Mouse (Mus musculus): Measurements from ENCODE around the gene Spon1. TPM values are rescaled to one million over a fixed set of nuclear protein-coding genes. Genes with fewer than 3 reads are reported as not detected.

Spon1 gene
- polyA plus RNA-seq, 1 experiment from 2014 or later: 12.5 TPM

- no peak overlapping the region for H3K9ac ChIP-seq
- no peak for ATAC-seq (ENCODE audit: low FRiP score)
- H3K4me1 ChIP-seq: no peaks in the 10 kb centered on the region
- H3K9me3 ChIP-seq: 0 out of 2 replicates have a peak, but pooled peaks cover 5% of the 10 kb centered on the region
- H3K27ac ChIP-seq: no peak overlapping the region
- no peaks in the 10 kb centered on the region for H3K36me3 ChIP-seq (replicated peaks)
- no peak overlapping the region for H3K4me3 ChIP-seq (replicated peaks)
- 0 out of 2 replicates have a peak, but pooled peaks cover 4% of the 10 kb centered on the region for H3K27me3 ChIP-seq
- no peak overlapping the region for H3K4me2 ChIP-seq
- WGBS: 87% methylated on average over 5 of the region's 5 CpGs
Observed at GRCm38 (mm10) chr7:113895266-113895665, 129.5 kb downstream of the Spon1 start.

GRCm38 (mm10) chr7:113898388-113898787 lies 132.6 kb downstream of the Spon1 start:
- peaks cover 15% of the 10 kb centered on the region; the same call in 1 of the 2 replicates for H3K27me3 ChIP-seq
- no peak overlapping the region for H3K27ac ChIP-seq
- H3K4me3 ChIP-seq (replicated peaks): no peak overlapping the region
- no peaks in the 10 kb centered on the region for H3K36me3 ChIP-seq (replicated peaks)
- peaks cover 13% of the 10 kb centered on the region for H3K4me1 ChIP-seq
- no peaks in the 10 kb centered on the region for H3K9me3 ChIP-seq
- H3K4me2 ChIP-seq: no peak overlapping the region
- no peak overlapping the region for H3K9ac ChIP-seq
- ATAC-seq (ENCODE audit: low FRiP score): no peak

GRCm38 (mm10) chr7:113901511-113901910 lies 135.7 kb downstream of the Spon1 start:
- Histone ChIP-seq H3K4me3 (replicated peaks) (no peak overlapping the region), H3K4me1 (peaks cover 19% of the 10 kb centered on the region), H3K4me2 (peak overlapping the region; percentile 34; the same call in 1 of the 2 replicates), H3K27me3 (peaks cover 20% of the 10 kb centered on the region), H3K36me3 (replicated peaks) (no peaks in the 10 kb centered on the region), H3K27ac (no peak overlapping the region), H3K9me3 (no peaks in the 10 kb centered on the region), H3K9ac (no peak overlapping the region)
- ATAC-seq (ENCODE audit: low FRiP score): no peak
- 65% methylated on average over 2 of the region's 2 CpGs for WGBS

- no peak overlapping the region for H3K4me3 ChIP-seq (replicated peaks)
- peak overlapping the region; percentile 34 for H3K4me2 ChIP-seq
- H3K9ac ChIP-seq: no peak overlapping the region
Observed at GRCm38 (mm10) chr7:113901941-113902515, 136.2 kb downstream of the Spon1 start.

GRCm38 (mm10) chr7:113903127-113903827 lies 137.5 kb downstream of the Spon1 start:
- Histone ChIP-seq H3K36me3 (replicated peaks) (no peaks in the 10 kb centered on the region), H3K9ac (no peak overlapping the region), H3K4me2 (no peak overlapping the region), H3K27me3 (peaks cover 20% of the 10 kb centered on the region), H3K9me3 (no peaks in the 10 kb centered on the region), H3K4me3 (replicated peaks) (no peak overlapping the region), H3K27ac (no peak overlapping the region), H3K4me1 (peaks cover 19% of the 10 kb centered on the region)
- no peak for ATAC-seq (ENCODE audit: low FRiP score)
- 87% methylated on average over 3 of the region's 3 CpGs for WGBS

More at GRCm38 (mm10) chr7:113901941-113902515, 136.2 kb downstream of the Spon1 start:
- Histone ChIP-seq H3K4me1 (peaks cover 19% of the 10 kb centered on the region), H3K9me3 (no peaks in the 10 kb centered on the region), H3K36me3 (replicated peaks) (no peaks in the 10 kb centered on the region), H3K27ac (no peak overlapping the region), H3K27me3 (peaks cover 20% of the 10 kb centered on the region)
- WGBS: 14% methylated on average over 10 of the region's 10 CpGs
- ATAC-seq (ENCODE audit: low FRiP score): peak; percentile 68

GRCm38 (mm10) chr7:113903939-113904338 lies 138.1 kb downstream of the Spon1 start:
- no peak overlapping the region for H3K4me2 ChIP-seq
- peaks cover 20% of the 10 kb centered on the region for H3K27me3 ChIP-seq
- 86% methylated on average over 5 of the region's 5 CpGs for WGBS
- no peaks in the 10 kb centered on the region for H3K36me3 ChIP-seq (replicated peaks)
- no peak overlapping the region for H3K27ac ChIP-seq
- H3K9me3 ChIP-seq: no peaks in the 10 kb centered on the region
- H3K4me1 ChIP-seq: peaks cover 19% of the 10 kb centered on the region
- no peak for ATAC-seq (ENCODE audit: low FRiP score)
- no peak overlapping the region for H3K4me3 ChIP-seq (replicated peaks)
- H3K9ac ChIP-seq: no peak overlapping the region

- Histone ChIP-seq H3K27me3 (peaks cover 20% of the 10 kb centered on the region), H3K9me3 (no peaks in the 10 kb centered on the region), H3K4me1 (peaks cover 23% of the 10 kb centered on the region), H3K4me2 (no peak overlapping the region), H3K36me3 (replicated peaks) (no peaks in the 10 kb centered on the region), H3K27ac (no peak overlapping the region), H3K4me3 (replicated peaks) (no peak overlapping the region), H3K9ac (no peak overlapping the region)
- 35% methylated on average over 7 of the region's 7 CpGs for WGBS
- no peak for ATAC-seq (ENCODE audit: low FRiP score)
Observed at GRCm38 (mm10) chr7:113904348-113904895, 138.6 kb downstream of the Spon1 start.

GRCm38 (mm10) chr7:113909161-113909825 lies 143.5 kb downstream of the Spon1 start:
- no peak for ATAC-seq (ENCODE audit: low FRiP score)
- Histone ChIP-seq H3K4me2 (no peak overlapping the region), H3K27ac (no peak overlapping the region), H3K4me1 (peaks cover 14% of the 10 kb centered on the region), H3K4me3 (replicated peaks) (no peak overlapping the region), H3K9me3 (no peaks in the 10 kb centered on the region), H3K9ac (no peak overlapping the region), H3K27me3 (peaks cover 2% of the 10 kb centered on the region; the same call in 1 of the 2 replicates), H3K36me3 (replicated peaks) (no peaks in the 10 kb centered on the region)
- 33% methylated on average over 12 of the region's 12 CpGs for WGBS

GRCm38 (mm10) chr7:113910856-113911255 lies 145.1 kb downstream of the Spon1 start:
- H3K4me2 ChIP-seq: no peak overlapping the region
- no peaks in the 10 kb centered on the region for H3K27me3 ChIP-seq
- H3K9ac ChIP-seq: no peak overlapping the region
- no peak overlapping the region for H3K27ac ChIP-seq
- peaks cover 10% of the 10 kb centered on the region for H3K4me1 ChIP-seq
- no peak overlapping the region for H3K4me3 ChIP-seq (replicated peaks)
- no peaks in the 10 kb centered on the region for H3K36me3 ChIP-seq (replicated peaks)
- WGBS: 88% methylated on average over 7 of the region's 7 CpGs
- H3K9me3 ChIP-seq: no peaks in the 10 kb centered on the region
- no peak for ATAC-seq (ENCODE audit: low FRiP score)

GRCm38 (mm10) chr7:113915936-113916335 lies 150.1 kb downstream of the Spon1 start:
- H3K4me3 ChIP-seq (replicated peaks): no peak overlapping the region
- WGBS: 83% methylated on average over 4 of the region's 4 CpGs
- H3K27ac ChIP-seq: no peak overlapping the region
- ATAC-seq (ENCODE audit: low FRiP score): no peak
- no peaks in the 10 kb centered on the region for H3K27me3 ChIP-seq
- no peaks in the 10 kb centered on the region for H3K4me1 ChIP-seq
- no peak overlapping the region for H3K4me2 ChIP-seq
- H3K36me3 ChIP-seq (replicated peaks): no peaks in the 10 kb centered on the region
- no peak overlapping the region for H3K9ac ChIP-seq
- no peaks in the 10 kb centered on the region for H3K9me3 ChIP-seq

GRCm38 (mm10) chr7:113918916-113919315 lies 153.1 kb downstream of the Spon1 start:
- H3K27ac ChIP-seq: no peak overlapping the region

GRCm38 (mm10) chr7:113919505-113919904 lies 153.7 kb downstream of the Spon1 start:
- ATAC-seq (ENCODE audit: low FRiP score): no peak
- whole genome bisulfite sequencing: 86% methylated on average over 4 of the region's 4 CpGs
- H3K27ac ChIP-seq: no peak overlapping the region

More at GRCm38 (mm10) chr7:113918916-113919315, 153.1 kb downstream of the Spon1 start:
- H3K9ac ChIP-seq: no peak overlapping the region
- no peak overlapping the region for H3K4me2 ChIP-seq
- H3K27me3 ChIP-seq: no peaks in the 10 kb centered on the region
- no peak overlapping the region for H3K4me3 ChIP-seq (replicated peaks)
- 85% methylated on average over 3 of the region's 3 CpGs for WGBS
- ATAC-seq (ENCODE audit: low FRiP score): no peak
- no peaks in the 10 kb centered on the region for H3K4me1 ChIP-seq
- no peaks in the 10 kb centered on the region for H3K9me3 ChIP-seq
- H3K36me3 ChIP-seq (replicated peaks): no peaks in the 10 kb centered on the region

More at GRCm38 (mm10) chr7:113919505-113919904, 153.7 kb downstream of the Spon1 start:
- H3K36me3 ChIP-seq (replicated peaks): no peaks in the 10 kb centered on the region
- H3K4me3 ChIP-seq (replicated peaks): no peak overlapping the region
- no peaks in the 10 kb centered on the region for H3K27me3 ChIP-seq
- no peak overlapping the region for H3K4me2 ChIP-seq
- H3K9ac ChIP-seq: no peak overlapping the region
- no peaks in the 10 kb centered on the region for H3K4me1 ChIP-seq
- H3K9me3 ChIP-seq: no peaks in the 10 kb centered on the region

All from forebrain, embryonic 12.5 days (tissue).